Mouse (Mus musculus): ENCODE data around the gene Eml3.
"Not testable (repeated sequence)": the region's sequence is repeated elsewhere in the genome, so short reads cannot be mapped to it uniquely, and the experiment has no call there.

Gene Eml3

GRCm38 (mm10) chr19:8929224-8930088 lies at the start of gene Eml3, which contains the start of gene Rom1:
Eml3 (plus strand) TSS chr19:8929552.
Rom1 (minus strand) TSS chr19:8929356.
- CTCF ChIA-PET: interaction anchor here (0.8 to 1.0 kb wide), 3 partner anchors 9 to 35 kb away, joined by 3 to 5 read pairs (median 3); partner anchors contain the start of gene B3gat3

DNA sequence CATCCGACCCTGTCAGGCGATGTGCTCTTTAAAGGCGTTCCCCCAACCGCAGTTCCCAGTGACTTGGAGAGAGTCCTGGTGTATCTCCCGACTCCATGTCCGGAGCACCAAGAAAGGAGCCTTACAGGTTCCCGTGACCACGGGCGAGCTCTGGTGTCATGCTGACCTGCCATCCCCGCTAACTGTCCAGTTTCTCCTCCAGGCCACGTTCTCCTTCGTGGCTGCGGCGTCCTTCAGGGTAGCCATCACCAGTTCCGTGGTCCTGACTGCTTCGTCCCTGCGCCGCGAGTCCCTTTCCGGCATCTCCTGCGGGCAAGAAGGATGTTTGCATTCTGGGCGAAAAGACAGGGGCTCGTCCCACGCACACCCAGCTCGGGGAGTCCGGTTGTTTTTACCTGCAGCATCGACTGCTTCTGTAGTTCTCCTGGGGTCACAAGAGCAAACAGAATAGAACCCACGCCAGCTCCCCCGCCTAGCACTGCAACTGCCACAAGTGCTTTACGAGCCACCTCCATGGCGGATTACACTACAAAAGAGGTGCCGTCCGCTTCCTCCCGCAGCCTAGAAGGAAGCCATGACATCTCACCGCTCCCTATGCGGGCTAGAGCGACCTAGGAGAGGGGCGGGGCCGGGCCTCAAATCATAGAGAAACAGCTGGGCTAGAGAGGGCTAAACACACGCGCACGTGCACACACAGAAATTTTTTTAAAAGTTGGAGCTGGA lies 48.9 kb upstream of the Eml3 start, which contains the start of gene Uqcc3:
Gene Uqcc3 (minus strand): TSS at position 613 of the 723 bp plus-strand sequence.
- CTCF ChIA-PET: interaction anchor here (0.9 kb wide), 1 partner anchor 229 kb away, joined by 3 read pairs; no protein-coding TSS in a partner anchor

- CTCF ChIA-PET: interaction anchor here (0.7 kb wide), 1 partner anchor 67 kb away, joined by 3 read pairs; no protein-coding TSS in a partner anchor
Observed at GRCm38 (mm10) chr19:8881034-8881392, 48.3 kb upstream of the Eml3 start.

DNA sequence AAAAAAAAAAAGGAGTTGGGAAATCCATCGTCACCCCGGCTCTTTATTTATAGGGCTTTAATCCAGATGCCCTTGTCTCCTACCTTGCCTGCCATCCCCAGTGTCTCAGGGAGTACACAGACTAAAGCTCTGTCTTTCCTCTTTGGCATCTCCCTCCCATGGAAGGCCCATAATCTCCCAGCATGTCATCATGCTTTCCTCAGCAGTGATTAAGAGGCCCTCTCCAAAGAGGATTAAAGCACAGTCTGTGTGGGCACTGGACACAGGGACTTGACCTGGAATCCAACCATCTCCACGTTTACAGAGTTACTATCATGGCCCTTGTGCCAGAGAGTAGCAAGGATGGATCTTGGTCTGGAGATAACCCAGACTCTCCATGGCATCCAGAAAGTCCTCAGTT lies 45.7 kb upstream of the Eml3 start, which contains the start of the genes Lbhd1 and Gm49403:
Gene Lbhd1 (plus strand): TSS at position 117 of the 400 bp plus-strand sequence.
Gene Gm49403 (plus strand): TSS at position 315 of the 400 bp plus-strand sequence.
- CTCF ChIA-PET: no interaction called here

- CTCF ChIA-PET: interaction anchor here (0.9 kb wide), 1 partner anchor 44 kb away, joined by 4 read pairs; no protein-coding TSS in a partner anchor
Observed at GRCm38 (mm10) chr19:8886916-8887584, 42.3 kb upstream of the Eml3 start.

GRCm38 (mm10) chr19:8887585-8888463 lies 41.5 kb upstream of the Eml3 start:
- CTCF ChIA-PET: interaction anchor here (0.5 to 0.7 kb wide), 2 partner anchors 15 to 221 kb away, joined by 4 to 6 read pairs; no protein-coding TSS in a partner anchor

GRCm38 (mm10) chr19:8888511-8889385 lies 40.6 kb upstream of the Eml3 start, which contains the start of the genes 1810009A15Rik and Gm49416:
1810009A15Rik (plus strand) TSS chr19:8888853.
Gm49416 (plus strand) TSS chr19:8888926.
- CTCF ChIA-PET: interaction anchor here (0.5 to 0.6 kb wide), 3 partner anchors 16 to 1842 kb away, joined by 3 to 8 read pairs (median 6); no protein-coding TSS in a partner anchor

DNA sequence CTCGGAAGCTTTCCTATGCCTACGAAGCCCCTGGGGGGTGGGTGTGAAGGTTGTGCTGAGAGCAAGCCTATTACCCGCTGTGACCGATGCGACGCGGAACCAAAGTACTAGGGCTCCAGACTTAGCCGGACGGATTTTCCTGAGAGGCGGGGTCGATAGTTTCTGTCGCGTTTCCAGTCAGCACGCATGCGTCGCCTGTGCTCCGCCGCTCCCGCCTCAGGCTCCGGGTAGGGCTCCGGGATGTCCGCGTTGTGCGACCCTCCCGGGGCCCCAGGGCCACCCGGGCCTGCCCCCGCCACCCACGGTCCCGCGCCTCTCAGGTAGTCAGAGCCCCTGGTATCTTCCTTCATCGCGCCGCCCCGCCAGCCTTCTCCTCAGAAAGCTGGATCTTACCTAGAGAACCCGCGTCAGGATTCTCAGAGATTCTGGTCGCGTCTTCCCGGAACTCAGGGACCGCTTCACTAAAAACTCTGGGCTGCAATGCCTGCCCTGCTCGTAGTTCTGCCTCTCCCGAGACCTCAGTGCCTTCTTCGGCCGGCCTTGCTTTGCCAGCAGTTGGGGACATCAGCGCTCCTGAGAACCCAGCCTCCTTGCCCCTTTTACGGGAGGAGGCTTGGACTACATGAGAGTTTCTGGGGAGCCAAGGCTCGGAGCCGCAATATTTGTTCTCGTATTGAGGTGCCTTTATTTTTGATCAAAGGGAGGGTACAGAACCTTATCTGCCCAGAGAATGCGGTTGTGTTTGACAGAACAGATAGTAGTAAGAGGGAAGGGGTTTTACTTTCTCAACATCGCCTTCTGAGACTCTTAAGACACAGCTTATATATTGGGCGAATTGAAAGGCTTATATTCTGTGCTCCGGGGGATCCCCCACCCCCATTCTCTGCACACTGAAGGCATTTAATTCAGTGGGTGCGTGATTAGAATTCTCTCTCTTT lies 36.3 kb upstream of the Eml3 start, which contains the start of gene Ints5:
Gene Ints5 (plus strand): TSS at position 177 of the 938 bp plus-strand sequence.
- CTCF ChIA-PET: interaction anchor here (0.6 to 0.8 kb wide), 3 partner anchors 70 to 998 kb away, joined by 6 to 24 read pairs (median 6); no protein-coding TSS in a partner anchor

- CTCF ChIA-PET: interaction anchor here (0.6 kb wide), 1 partner anchor 94 kb away, joined by 3 read pairs; no protein-coding TSS in a partner anchor
Observed at GRCm38 (mm10) chr19:8895397-8895960, 33.9 kb upstream of the Eml3 start.

DNA sequence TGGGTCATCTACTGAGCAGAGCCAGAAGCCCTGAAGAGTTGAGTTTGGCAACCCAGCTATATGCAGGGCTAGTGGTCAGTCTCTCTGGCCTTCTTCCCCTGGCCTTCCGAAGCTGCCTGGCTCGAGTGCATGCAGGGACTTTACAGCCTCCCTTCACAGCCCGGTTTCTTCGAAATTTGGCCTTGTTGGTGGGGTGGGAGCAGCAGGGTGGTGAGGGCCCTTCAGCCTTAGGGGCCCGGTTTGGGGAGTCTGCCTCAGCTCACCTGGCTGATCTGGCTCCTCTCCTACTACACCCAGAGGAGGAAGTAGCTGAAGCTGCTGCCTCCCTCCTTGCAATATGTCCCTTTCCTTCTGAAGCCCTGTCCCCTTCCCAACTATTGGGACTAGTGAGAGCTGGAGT lies 33.1 kb upstream of the Eml3 start:
- CTCF ChIA-PET: not testable (repeated sequence)

DNA sequence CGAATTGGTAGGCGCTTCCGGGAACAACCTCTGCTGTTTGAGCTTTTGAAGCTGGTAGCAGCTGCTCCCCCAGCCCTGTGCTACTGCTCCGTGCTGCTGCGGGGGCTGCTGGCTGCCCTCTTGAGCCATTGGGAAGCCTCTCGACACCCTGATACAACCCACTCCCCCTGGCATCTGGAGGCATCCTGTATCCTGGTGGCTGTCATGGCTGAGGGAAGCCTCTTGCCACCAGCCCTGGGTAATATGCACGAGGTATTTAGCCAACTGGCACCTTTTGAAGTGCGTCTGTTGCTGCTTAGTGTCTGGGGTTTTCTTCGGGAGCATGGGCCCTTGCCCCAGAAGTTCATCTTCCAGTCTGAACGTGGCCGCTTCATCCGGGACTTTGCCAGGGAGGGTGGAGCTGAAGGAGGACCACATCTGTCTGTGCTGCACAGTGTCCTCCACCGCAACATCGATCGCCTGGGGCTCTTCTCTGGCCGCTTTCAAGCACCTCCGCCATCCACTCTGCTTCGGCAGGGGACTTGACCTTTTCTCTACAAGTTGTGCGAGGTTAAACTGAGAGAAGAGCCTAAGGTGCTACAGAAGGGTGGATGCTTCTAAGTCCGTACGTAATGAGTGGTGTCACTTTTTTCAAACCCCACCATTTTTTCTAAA lies 32.0 kb upstream of the Eml3 start:
- CTCF ChIA-PET: not testable (repeated sequence)

- CTCF ChIA-PET: no interaction called here
Observed at GRCm38 (mm10) chr19:8897865-8898495, 31.4 kb upstream of the Eml3 start, which contains the start of gene Ganab. Ganab (plus strand) TSS chr19:8898071.

GRCm38 (mm10) chr19:8898576-8898975 lies 30.8 kb upstream of the Eml3 start:
- CTCF ChIA-PET: no interaction called here

DNA sequence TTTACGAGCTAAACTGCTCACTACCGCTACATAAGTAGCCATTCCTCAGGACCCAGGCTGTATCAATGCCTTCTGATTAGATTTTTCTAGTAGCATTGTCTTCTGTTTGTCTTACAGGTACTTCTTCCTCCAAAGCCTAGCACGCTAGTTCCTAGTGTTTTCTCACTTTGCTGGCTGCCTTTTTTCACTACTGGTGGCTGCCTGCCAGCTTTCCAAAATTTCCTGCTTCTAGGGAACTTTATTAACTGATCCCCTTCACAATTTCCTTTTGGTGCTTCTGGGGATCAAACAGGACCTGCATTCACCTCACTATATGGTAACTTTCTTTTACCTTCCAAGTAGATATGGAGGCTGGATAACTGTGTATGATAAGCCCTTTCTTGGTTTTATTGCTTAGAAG lies 30.3 kb upstream of the Eml3 start:
- CTCF ChIA-PET: no interaction called here

DNA sequence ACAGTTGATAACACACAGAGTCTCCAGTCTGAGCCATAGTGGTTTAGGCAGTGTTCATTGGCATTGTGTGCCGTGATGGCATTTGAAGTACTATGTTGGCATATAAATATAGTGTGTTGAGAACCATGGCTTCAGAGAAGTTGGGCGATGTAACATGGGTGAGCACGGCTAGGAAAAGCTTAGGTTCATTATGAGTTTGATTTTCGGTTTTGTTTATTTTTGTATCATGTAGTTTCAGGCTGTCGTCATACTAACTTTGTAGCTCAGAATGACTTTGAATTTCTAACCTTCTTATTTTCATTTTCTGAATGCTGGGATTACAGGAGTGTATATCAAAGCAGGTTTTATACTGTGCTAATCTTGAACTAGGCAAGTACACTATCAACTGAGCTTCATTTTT lies 25.9 kb upstream of the Eml3 start:
- CTCF ChIA-PET: no interaction called here

GRCm38 (mm10) chr19:8908531-8908930 lies 20.8 kb upstream of the Eml3 start:
- CTCF ChIA-PET: no interaction called here

DNA sequence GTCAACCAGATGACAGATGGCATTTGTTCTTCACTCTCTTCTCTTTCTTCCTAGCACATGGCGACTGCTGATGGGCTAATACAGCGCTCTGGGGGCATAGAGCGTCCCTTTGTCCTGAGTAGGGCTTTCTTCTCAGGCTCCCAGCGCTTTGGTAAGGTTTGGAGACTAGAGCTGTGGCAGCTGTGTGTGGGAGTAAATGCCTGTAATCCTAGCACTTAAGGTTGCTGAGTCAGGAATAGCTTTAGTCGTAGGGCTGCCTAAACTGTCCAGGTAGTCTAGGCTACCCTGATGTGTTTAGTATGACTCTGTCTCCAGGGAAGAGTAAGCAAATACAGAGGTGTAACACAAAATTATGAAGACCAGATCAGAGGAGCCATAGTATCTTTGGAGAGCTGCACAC lies 17.5 kb upstream of the Eml3 start:
- CTCF ChIA-PET: no interaction called here
